Mouse (Mus musculus) limb, embryonic 11.5 days (tissue): Measurements from ENCODE around the gene Acap1. TPM values are rescaled to one million over a fixed set of nuclear protein-coding genes. Genes with fewer than 3 reads are reported as not detected.

Experiments
- ATAC-seq: fragments of 200-750 bp; cut with Nextera tagmentation; 2 replicates; pipeline ENCODE4 v1.8.0; 2017; ENCODE audit warnings: low read depth; ENCODE audit not compliant: insufficient number of reproducible peaks, low FRiP score, low TSS enrichment
- DNase-seq: peaks from one replicate; pipeline ENCODE4 v3.0.0-alpha.2; 2015; ENCODE audit warnings: low spot score
- H3K27ac ChIP-seq: fragments of 300-500 bp; sonication (generic); replicated peaks from 2 replicates; pipeline ENCODE4 v1.5.1; 2014; ENCODE audit warnings: low read depth, mild to moderate bottlenecking, low read length
- H3K27me3 ChIP-seq: fragments of 300-500 bp; sonication (generic); 2 replicates; pipeline ENCODE4 v1.6.1; 2014; ENCODE audit warnings: mild to moderate bottlenecking, low read length, mixed read lengths; ENCODE audit not compliant: control insufficient read depth, insufficient read depth
- H3K36me3 ChIP-seq: fragments of 300-500 bp; sonication (generic); 2 replicates; pipeline ENCODE4 v1.6.1; 2014; ENCODE audit warnings: mild to moderate bottlenecking, low read length, moderate library complexity, mixed read lengths; ENCODE audit not compliant: control insufficient read depth, insufficient read depth
- H3K4me1 ChIP-seq: fragments of 300-500 bp; sonication (generic); 2 replicates; pipeline ENCODE4 v1.6.1; 2014; ENCODE audit warnings: low read length, mixed read lengths; ENCODE audit not compliant: control insufficient read depth, insufficient read depth
- H3K4me2 ChIP-seq: fragments of 300-500 bp; sonication (generic); 2 replicates; pipeline ENCODE4 v1.6.1; 2014; ENCODE audit warnings: low read depth, mild to moderate bottlenecking, moderate library complexity; ENCODE audit not compliant: severe bottlenecking
- H3K4me3 ChIP-seq: fragments of 300-500 bp; sonication (generic); 2 replicates; pipeline ENCODE4 v1.5.1; 2014; ENCODE audit warnings: low read depth, low read length
- H3K9ac ChIP-seq: fragments of 300-500 bp; sonication (generic); 2 replicates; pipeline ENCODE4 v1.6.1; 2014; ENCODE audit warnings: mild to moderate bottlenecking, low read length
- H3K9me3 ChIP-seq: fragments of 300-500 bp; sonication (generic); 2 replicates; pipeline ENCODE4 v1.6.1; 2016; ENCODE audit warnings: low read length; ENCODE audit not compliant: control insufficient read depth
- WGBS: fragments of 180-500 bp; shearing (Covaris S2); extraction: QIAGEN DNeasy Blood & Tissue Kit; methylation state at CpG from one replicate; pipeline ENCODE4 v1.1.7; 2014; 5-methylcytosine and 5-hydroxymethylcytosine counted together
- polyA plus RNA-seq: library from polyadenylated mRNA; unstranded; fragments of >200 nt; fragmentation: Nextera tagmentation; extraction: Ambion mirVana; gene quantifications from 2 replicates; pipeline ENCODE4 v1.2.1, GENCODE M21; 2014

The Acap1 gene
- polyA plus RNA-seq, 1 experiment from 2014 or later = 0.72 TPM

GRCm38 (mm10) chr11:69902972-69903371 is 7.6 kb upstream of the Acap1 start:
- 88% methylated on average over 13 of the region's 13 CpGs for WGBS
- Histone ChIP-seq H3K4me1 (peaks cover 18% of the 10 kb centered on the region), H3K27ac (no peak overlapping the region), H3K4me2 (peak overlapping the region; percentile 90), H3K27me3 (no peaks in the 10 kb centered on the region), H3K9ac (no peak overlapping the region), H3K4me3 (peak overlapping the region; percentile 74; the same call in 1 of the 2 replicates), H3K9me3 (no peaks in the 10 kb centered on the region), H3K36me3 (peaks cover 34% of the 10 kb centered on the region)
- no peak for ATAC-seq
- DNase-seq = no peak

- DNase-seq = no peak
- Histone ChIP-seq H3K4me3 (peak overlapping the region; percentile 74), H3K4me2 (peak overlapping the region; percentile 90), H3K36me3 (peaks cover 31% of the 10 kb centered on the region), H3K27me3 (no peaks in the 10 kb centered on the region), H3K4me1 (peaks cover 18% of the 10 kb centered on the region), H3K27ac (peak overlapping the region; percentile 97), H3K9ac (peak overlapping the region; percentile 99), H3K9me3 (no peaks in the 10 kb centered on the region)
- WGBS = under 1% methylated on average over 39 of the region's 39 CpGs
- no peak; the same call in 1 of the 2 replicates for ATAC-seq
These were observed 6.7 kb upstream of the Acap1 start for GRCm38 (mm10) chr11:69901993-69902392.

GRCm38 (mm10) chr11:69901406-69901846 is 6.1 kb upstream of the Acap1 start:
- H3K27ac ChIP-seq = peak overlapping the region; percentile 97
- DNase-seq (peak; percentile 95), ATAC-seq (peak; percentile 64)
- peak overlapping the region; percentile 90 for H3K4me2 ChIP-seq
- peak overlapping the region; percentile 99 for H3K9ac ChIP-seq
- peaks cover 26% of the 10 kb centered on the region for H3K36me3 ChIP-seq
- peaks cover 18% of the 10 kb centered on the region for H3K4me1 ChIP-seq
- WGBS = under 1% methylated on average over 42 of the region's 42 CpGs
- no peaks in the 10 kb centered on the region for H3K27me3 ChIP-seq
- peak overlapping the region; percentile 74 for H3K4me3 ChIP-seq
- no peaks in the 10 kb centered on the region for H3K9me3 ChIP-seq

GRCm38 (mm10) chr11:69900471-69901405 is 5.4 kb upstream of the Acap1 start, which contains the start of the genes 2810408A11Rik and Neurl4:
2810408A11Rik (minus strand) TSS chr11:69900987.
Neurl4 (plus strand) TSS chr11:69901072.
- Histone ChIP-seq H3K9ac (peak within 1 kb of the TSS; percentile 99), H3K9me3 (no peaks in the 10 kb centered on the region), H3K27me3 (no peaks in the 10 kb centered on the region), H3K27ac (peak within 1 kb of the TSS; percentile 97), H3K4me2 (peak within 1 kb of the TSS; percentile 90), H3K4me1 (peaks cover 18% of the 10 kb centered on the region), H3K4me3 (peak within 1 kb of the TSS; percentile 74), H3K36me3 (peaks cover 20% of the 10 kb centered on the region)
- DNase-seq (peak; percentile 91), ATAC-seq (peak; percentile 94)
- under 1% methylated on average over 38 of the region's 38 CpGs for WGBS

GRCm38 (mm10) chr11:69899870-69900269 is 4.5 kb upstream of the Acap1 start:
- H3K4me1 ChIP-seq = peaks cover 18% of the 10 kb centered on the region
- ATAC-seq = no peak
- H3K36me3 ChIP-seq = peaks cover 15% of the 10 kb centered on the region
- no peak overlapping the region; the same call in 1 of the 2 replicates for H3K27ac ChIP-seq
- peak overlapping the region; percentile 74 for H3K4me3 ChIP-seq
- peak overlapping the region; percentile 90 for H3K4me2 ChIP-seq
- DNase-seq = no peak
- 20% methylated on average over 4 of the region's 4 CpGs for WGBS
- no peaks in the 10 kb centered on the region for H3K27me3 ChIP-seq
- no peaks in the 10 kb centered on the region for H3K9me3 ChIP-seq
- peak overlapping the region; percentile 99 for H3K9ac ChIP-seq

- 70% methylated on average over 5 of the region's 5 CpGs for WGBS
- H3K4me2 ChIP-seq = no peak overlapping the region
- no peak overlapping the region for H3K27ac ChIP-seq
- H3K9ac ChIP-seq = no peak overlapping the region
- no peaks in the 10 kb centered on the region for H3K27me3 ChIP-seq
- ATAC-seq (no peak), DNase-seq (no peak)
- no peaks in the 10 kb centered on the region for H3K36me3 ChIP-seq
- H3K9me3 ChIP-seq = no peaks in the 10 kb centered on the region
- H3K4me3 ChIP-seq = no peak overlapping the region
- H3K4me1 ChIP-seq = peaks cover 7% of the 10 kb centered on the region
These were observed 668 bp downstream of the Acap1 start for GRCm38 (mm10) chr11:69894671-69895070.

- Histone ChIP-seq H3K27ac (no peak overlapping the region), H3K4me1 (no peaks in the 10 kb centered on the region), H3K4me2 (no peak overlapping the region), H3K9ac (no peak overlapping the region), H3K4me3 (no peak overlapping the region), H3K9me3 (no peaks in the 10 kb centered on the region), H3K36me3 (no peaks in the 10 kb centered on the region), H3K27me3 (no peaks in the 10 kb centered on the region)
- ATAC-seq (no peak), DNase-seq (no peak)
- 83% methylated on average over 4 of the region's 4 CpGs for WGBS
These were observed 3.9 kb downstream of the Acap1 start for GRCm38 (mm10) chr11:69891482-69891881.

GRCm38 (mm10) chr11:69886907-69887635 is 8.3 kb downstream of the Acap1 start:
- no peaks in the 10 kb centered on the region for H3K27me3 ChIP-seq
- H3K4me1 ChIP-seq = no peaks in the 10 kb centered on the region
- WGBS = 78% methylated on average over 8 of the region's 8 CpGs
- no peak for DNase-seq
- H3K9ac ChIP-seq = no peak overlapping the region
- no peak for ATAC-seq
- no peak overlapping the region for H3K4me3 ChIP-seq
- no peak overlapping the region for H3K4me2 ChIP-seq
- no peaks in the 10 kb centered on the region for H3K36me3 ChIP-seq
- H3K9me3 ChIP-seq = no peaks in the 10 kb centered on the region
- no peak overlapping the region for H3K27ac ChIP-seq
